Mouse (Mus musculus) midbrain, embryonic 11.5 days (tissue): ENCODE results near the gene Ccdc87. TPM values are rescaled to one million over a fixed set of nuclear protein-coding genes. Genes with fewer than 3 reads are reported as not detected.
A peak's percentile ranks its signal among the peaks of the same experiment; 100 is the strongest.

Source experiments
- ATAC-seq: fragments of 200-750 bp; cut with Nextera tagmentation; 2 replicates; pipeline ENCODE4 v1.8.0; 2017; ENCODE audit warnings: moderate TSS enrichment, moderate library complexity; ENCODE audit not compliant: low FRiP score
- DNase-seq: peaks from one replicate; pipeline ENCODE4 v3.0.0; 2015; ENCODE audit warnings: low spot score; ENCODE audit errors: missing footprints
- H3K27ac ChIP-seq: fragments of 300-500 bp; sonication (generic); 2 replicates; pipeline ENCODE4 v1.5.1; 2014; ENCODE audit warnings: low read depth, low read length
- H3K27me3 ChIP-seq: fragments of 300-500 bp; sonication (generic); 2 replicates; pipeline ENCODE4 v1.6.1; 2014; ENCODE audit warnings: mild to moderate bottlenecking, low read length, moderate library complexity, mixed read lengths; ENCODE audit not compliant: control insufficient read depth, insufficient read depth
- H3K36me3 ChIP-seq: fragments of 300-500 bp; sonication (generic); 2 replicates; pipeline ENCODE4 v1.6.1; 2014; ENCODE audit warnings: mild to moderate bottlenecking, low read length, moderate library complexity, mixed read lengths; ENCODE audit not compliant: control insufficient read depth, insufficient read depth
- H3K4me1 ChIP-seq: fragments of 300-500 bp; sonication (generic); 2 replicates; pipeline ENCODE4 v1.6.1; 2014; ENCODE audit warnings: low read length; ENCODE audit not compliant: control insufficient read depth, insufficient read depth
- H3K4me2 ChIP-seq: fragments of 300-500 bp; sonication (generic); 2 replicates; pipeline ENCODE4 v1.6.1; 2014; ENCODE audit warnings: mild to moderate bottlenecking, moderate library complexity
- H3K4me3 ChIP-seq: fragments of 300-500 bp; sonication (generic); 2 replicates; pipeline ENCODE4 v1.5.1; 2014; ENCODE audit warnings: low read depth, low read length
- H3K9ac ChIP-seq: fragments of 300-500 bp; sonication (generic); 2 replicates; pipeline ENCODE4 v1.6.1; 2014; ENCODE audit warnings: low read length
- H3K9me3 ChIP-seq: fragments of 300-500 bp; sonication (generic); 2 replicates; pipeline ENCODE4 v1.6.1; 2016; ENCODE audit warnings: low read length; ENCODE audit not compliant: control insufficient read depth
- WGBS: fragments of 180-500 bp; shearing (Covaris S2); extraction: QIAGEN DNeasy Blood & Tissue Kit; methylation state at CpG from one replicate; pipeline ENCODE4 v1.1.7; 2014; 5-methylcytosine and 5-hydroxymethylcytosine counted together
- polyA plus RNA-seq: library from polyadenylated mRNA; unstranded; fragments of >200 nt; fragmentation: Nextera tagmentation; extraction: Ambion mirVana; gene quantifications from 2 replicates; pipeline ENCODE4 v1.2.1, GENCODE M21; 2014

Ccdc87 gene
- polyA plus RNA-seq, 1 experiment from 2014 or later = 0.11 TPM

GRCm38 (mm10) chr19:4876241-4876640, 37.1 kb downstream of the Ccdc87 start:
- peaks cover 6% of the 10 kb centered on the region for H3K4me1 ChIP-seq
- no peak overlapping the region for H3K9ac ChIP-seq
- WGBS = 67% methylated on average over 3 of the region's 4 CpGs
- H3K9me3 ChIP-seq = no peaks in the 10 kb centered on the region
- DNase-seq (no peak), ATAC-seq (no peak)
- no peaks in the 10 kb centered on the region for H3K36me3 ChIP-seq
- H3K4me2 ChIP-seq = no peak overlapping the region
- H3K4me3 ChIP-seq = no peak overlapping the region
- no peak overlapping the region for H3K27ac ChIP-seq
- no peaks in the 10 kb centered on the region for H3K27me3 ChIP-seq

- Histone ChIP-seq H3K4me2 (no peak overlapping the region), H3K27ac (no peak overlapping the region), H3K36me3 (no peaks in the 10 kb centered on the region), H3K9ac (no peak overlapping the region), H3K27me3 (no peaks in the 10 kb centered on the region), H3K9me3 (no peaks in the 10 kb centered on the region), H3K4me3 (no peak overlapping the region), H3K4me1 (peaks cover 6% of the 10 kb centered on the region)
- no peak for ATAC-seq
- WGBS = 67% methylated on average over 3 of the region's 3 CpGs
- DNase-seq = no peak
Observed at GRCm38 (mm10) chr19:4876755-4877154, 37.6 kb downstream of the Ccdc87 start.

GRCm38 (mm10) chr19:4877785-4878184, 38.6 kb downstream of the Ccdc87 start, which contains the start of gene Actn3:
Actn3 (minus strand) TSS chr19:4877909.
- WGBS = 4% methylated on average over 17 of the region's 17 CpGs
- Histone ChIP-seq H3K9ac (peak within 1 kb of the TSS; percentile 82), H3K9me3 (no peaks in the 10 kb centered on the region), H3K27ac (peak within 1 kb of the TSS; percentile 25; the same call in 1 of the 2 replicates), H3K4me1 (peaks cover 6% of the 10 kb centered on the region), H3K4me3 (peak within 1 kb of the TSS; percentile 91), H3K36me3 (no peaks in the 10 kb centered on the region), H3K4me2 (peak within 1 kb of the TSS; percentile 84), H3K27me3 (no peaks in the 10 kb centered on the region)
- ATAC-seq (peak; percentile 12; the same call in 1 of the 2 replicates), DNase-seq (peak; percentile 84)

GRCm38 (mm10) chr19:4878405-4879323, 39.5 kb downstream of the Ccdc87 start, which contains the start of gene Zdhhc24:
Zdhhc24 (plus strand) TSS chr19:4878668.
- Histone ChIP-seq H3K9me3 (no peaks in the 10 kb centered on the region), H3K4me1 (peaks cover 6% of the 10 kb centered on the region), H3K27me3 (no peaks in the 10 kb centered on the region), H3K36me3 (no peaks in the 10 kb centered on the region), H3K27ac (peak within 1 kb of the TSS; percentile 25; the same call in 1 of the 2 replicates), H3K4me2 (peak within 1 kb of the TSS; percentile 84), H3K9ac (peak within 1 kb of the TSS; percentile 82), H3K4me3 (peak within 1 kb of the TSS; percentile 91)
- ATAC-seq (peak; percentile 98), DNase-seq (peak; percentile 99)
- WGBS = 1% methylated on average over 52 of the region's 52 CpGs

- 71% methylated on average over 10 of the region's 10 CpGs for WGBS
- peak overlapping the region; percentile 82 for H3K9ac ChIP-seq
Observed at GRCm38 (mm10) chr19:4879324-4879703, 40.1 kb downstream of the Ccdc87 start.

GRCm38 (mm10) chr19:4883961-4884360, 44.8 kb downstream of the Ccdc87 start:
- Histone ChIP-seq H3K9me3 (no peaks in the 10 kb centered on the region), H3K27ac (no peak overlapping the region), H3K4me3 (no peak overlapping the region), H3K27me3 (no peaks in the 10 kb centered on the region), H3K9ac (no peak overlapping the region), H3K4me2 (no peak overlapping the region), H3K36me3 (no peaks in the 10 kb centered on the region), H3K4me1 (no peaks in the 10 kb centered on the region; the same call in 1 of the 2 replicates)
- DNase-seq (no peak), ATAC-seq (no peak)
- WGBS = 82% methylated on average over 4 of the region's 4 CpGs

More at GRCm38 (mm10) chr19:4879324-4879703, 40.1 kb downstream of the Ccdc87 start:
- Histone ChIP-seq H3K36me3 (no peaks in the 10 kb centered on the region), H3K4me3 (peak overlapping the region; percentile 91), H3K4me1 (peaks cover 6% of the 10 kb centered on the region), H3K27ac (no peak overlapping the region), H3K4me2 (peak overlapping the region; percentile 84), H3K27me3 (no peaks in the 10 kb centered on the region), H3K9me3 (no peaks in the 10 kb centered on the region)
- DNase-seq (no peak), ATAC-seq (no peak)

GRCm38 (mm10) chr19:4889791-4890190, 50.6 kb downstream of the Ccdc87 start:
- no peak for DNase-seq
- H3K4me2 ChIP-seq = no peak overlapping the region
- no peak overlapping the region for H3K4me3 ChIP-seq
- no peak overlapping the region for H3K27ac ChIP-seq
- H3K4me1 ChIP-seq = no peaks in the 10 kb centered on the region
- H3K9me3 ChIP-seq = no peaks in the 10 kb centered on the region
- H3K9ac ChIP-seq = no peak overlapping the region
- H3K27me3 ChIP-seq = no peaks in the 10 kb centered on the region
- no peak for ATAC-seq
- H3K36me3 ChIP-seq = no peaks in the 10 kb centered on the region
- WGBS = 88% methylated on average over 10 of the region's 10 CpGs

- 84% methylated on average over 3 of the region's 3 CpGs for WGBS
- H3K4me3 ChIP-seq = no peak overlapping the region
- H3K27ac ChIP-seq = no peak overlapping the region
- H3K9ac ChIP-seq = no peak overlapping the region
- DNase-seq (no peak), ATAC-seq (no peak)
- no peaks in the 10 kb centered on the region for H3K27me3 ChIP-seq
- no peaks in the 10 kb centered on the region for H3K36me3 ChIP-seq
- no peaks in the 10 kb centered on the region for H3K4me1 ChIP-seq
- no peak overlapping the region for H3K4me2 ChIP-seq
- H3K9me3 ChIP-seq = no peaks in the 10 kb centered on the region
Observed at GRCm38 (mm10) chr19:4891798-4892197, 52.6 kb downstream of the Ccdc87 start.
